Mouse (Mus musculus): ENCODE measurements around the gene Osbp2.

DNA sequence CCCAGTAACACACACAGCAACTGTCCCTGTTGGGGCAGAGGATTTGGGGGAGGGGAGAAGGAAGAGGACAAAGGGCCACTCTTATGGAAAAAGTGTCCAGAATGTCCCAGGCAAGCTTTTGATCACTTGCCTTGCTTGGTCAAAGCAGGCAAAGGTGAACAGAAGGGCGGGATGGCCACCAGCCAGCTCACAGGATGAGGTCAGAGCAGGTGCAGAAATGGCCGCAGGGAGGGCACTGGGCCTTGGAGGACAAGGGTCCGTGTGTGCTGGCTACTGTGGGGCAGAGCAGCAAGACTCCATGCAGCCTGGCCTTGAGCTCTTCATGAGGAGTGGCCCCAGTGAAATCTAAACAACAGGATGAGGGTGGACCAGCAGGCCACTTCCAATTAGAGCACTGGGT, 110.9 kb downstream of the Osbp2 start:
- TF ChIP-seq CTCF (IDR thresholded peaks at IDR 0.05; ENCODE audit: low read depth), result no peak
- TF ChIP-seq EP300 (IDR thresholded peaks at IDR 0.05; ENCODE audit: low read depth), result no peak

All from liver, postnatal 0 days (tissue).